Mouse (Mus musculus) olfactory bulb, adult 2 months (tissue): Measurements from ENCODE around the gene Akap6.

Experiments
- CTCF ChIP-seq: fragments of 200-500 bp; IDR thresholded peaks from 2 replicates; pipeline ENCODE4 v1.5.1; 2012; ENCODE audit warnings: low read depth, mild to moderate bottlenecking, low read length, moderate library complexity; ENCODE audit not compliant: insufficient read depth
- POLR2A ChIP-seq: fragments of 200-500 bp; IDR thresholded peaks from 2 replicates; pipeline ENCODE4 v1.6.1; 2012; ENCODE audit warnings: mild to moderate bottlenecking, low read depth, low read length, moderate library complexity; ENCODE audit not compliant: insufficient read depth

DNA sequence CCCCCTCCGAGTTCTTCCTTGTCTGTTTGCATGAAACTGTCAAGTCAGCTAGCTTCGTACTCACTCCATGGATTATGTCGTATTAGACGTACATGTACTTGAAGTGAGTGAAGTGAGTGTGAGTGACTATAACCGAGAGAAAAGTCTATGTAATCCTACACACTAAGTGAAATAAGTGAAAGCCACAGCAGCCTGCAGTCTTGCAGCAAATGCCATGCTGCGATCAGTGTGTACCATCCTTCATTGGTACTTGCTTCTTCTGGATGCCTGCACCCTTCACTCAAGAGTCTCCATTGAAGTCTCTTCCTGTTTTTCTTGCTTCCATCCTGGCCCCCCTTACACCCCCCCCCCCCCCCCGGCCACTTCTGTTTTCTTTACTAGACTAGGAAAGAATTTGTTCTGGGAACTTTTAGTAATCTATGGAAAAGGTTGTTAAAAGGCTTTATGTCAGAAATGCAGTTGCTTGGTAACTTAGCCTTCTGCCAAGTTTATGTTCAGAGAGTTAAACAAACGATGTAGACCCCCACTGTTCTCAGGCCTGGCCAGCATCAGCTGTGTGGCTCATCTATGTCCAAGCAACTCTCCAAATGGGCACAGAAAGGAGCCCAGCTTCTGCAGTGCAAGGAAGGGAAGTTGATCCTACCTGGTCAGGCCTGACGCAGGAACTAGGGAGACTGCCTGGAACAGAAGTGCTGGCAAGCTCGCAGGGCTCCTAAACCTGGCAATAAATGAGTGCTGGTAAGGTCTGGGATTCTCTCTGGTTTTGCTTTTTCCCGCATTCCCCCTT lies 73.5 kb downstream of the Akap6 start:
- TF ChIP-seq CTCF (no peak), POLR2A (no peak)
